Mouse (Mus musculus) midbrain, embryonic 15.5 days (tissue): ENCODE measurements at regions not wholly inside any gene's neighbourhood (a gene's known extent, or its start where the extent isn't known, plus 50 kb on each side); places are given as distances from the start of the nearest gene placed in this dataset.

Source experiments
- ATAC-seq: fragments of 200-750 bp; cut with Nextera tagmentation; replicated peaks from 2 replicates; pipeline ENCODE4 v1.8.0; 2017; ENCODE audit warnings: moderate TSS enrichment
- H3K27ac ChIP-seq: fragments of 300-500 bp; sonication (generic); 2 replicates; pipeline ENCODE4 v1.5.1; 2015; ENCODE audit warnings: mild to moderate bottlenecking, inconsistent platforms
- H3K27me3 ChIP-seq: fragments of 300-500 bp; sonication (generic); replicated peaks from 2 replicates; pipeline ENCODE4 v1.6.1; 2015; ENCODE audit warnings: inconsistent platforms
- H3K36me3 ChIP-seq: fragments of 300-500 bp; sonication (generic); replicated peaks from 2 replicates; pipeline ENCODE4 v1.6.1; 2015; ENCODE audit warnings: inconsistent platforms
- H3K4me1 ChIP-seq: fragments of 300-500 bp; sonication (generic); 2 replicates; pipeline ENCODE4 v1.6.1; 2015; ENCODE audit warnings: inconsistent platforms
- H3K4me2 ChIP-seq: fragments of 300-500 bp; sonication (generic); 2 replicates; pipeline ENCODE4 v1.6.1; 2015; ENCODE audit warnings: inconsistent platforms, mild to moderate bottlenecking, moderate library complexity
- H3K4me3 ChIP-seq: fragments of 300-500 bp; sonication (generic); 2 replicates; pipeline ENCODE4 v1.5.1; 2015; ENCODE audit warnings: mild to moderate bottlenecking, inconsistent platforms
- H3K9ac ChIP-seq: fragments of 300-500 bp; sonication (generic); 2 replicates; pipeline ENCODE4 v1.6.1; 2015; ENCODE audit warnings: mild to moderate bottlenecking, inconsistent platforms
- H3K9me3 ChIP-seq: fragments of 300-500 bp; sonication (generic); 2 replicates; pipeline ENCODE4 v1.6.1; 2016; ENCODE audit warnings: inconsistent platforms
- WGBS: fragments of 180-500 bp; shearing (Covaris S2); methylation state at CpG from one replicate; pipeline ENCODE4 v1.1.7; 2015; ENCODE audit warnings: mixed read lengths; 5-methylcytosine and 5-hydroxymethylcytosine counted together

DNA sequence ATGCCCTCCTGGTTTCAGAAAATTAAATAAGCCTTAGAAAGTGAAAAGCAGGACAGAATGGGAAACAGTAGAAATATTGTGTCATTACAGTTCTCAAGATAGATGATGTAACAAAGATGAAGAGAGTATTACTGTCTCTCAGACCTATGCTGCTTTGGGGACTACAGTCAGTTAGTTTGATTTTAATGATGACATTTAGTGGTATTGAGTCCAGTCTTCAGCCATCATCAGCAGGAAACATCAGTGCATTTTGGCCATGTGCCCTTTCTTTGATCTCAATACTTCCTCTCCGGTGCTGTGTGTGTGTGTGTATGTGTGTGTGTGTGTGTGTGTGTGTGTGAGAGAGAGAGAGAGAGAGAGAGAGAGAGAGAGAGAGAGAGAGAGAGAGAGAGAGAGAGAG is 261.0 kb upstream of the Grin3a start:
- H3K4me1 ChIP-seq: no peaks in the 10 kb centered on the region
- ATAC-seq: no peak
- H3K4me3 ChIP-seq: no peak overlapping the region
- 88% methylated on average over 1 of the region's 1 CpGs for WGBS
- H3K4me2 ChIP-seq: no peak overlapping the region
- no peaks in the 10 kb centered on the region for H3K36me3 ChIP-seq
- no peaks in the 10 kb centered on the region for H3K9me3 ChIP-seq
- H3K9ac ChIP-seq: no peak overlapping the region
- H3K27ac ChIP-seq: no peak overlapping the region
- no peaks in the 10 kb centered on the region for H3K27me3 ChIP-seq

DNA sequence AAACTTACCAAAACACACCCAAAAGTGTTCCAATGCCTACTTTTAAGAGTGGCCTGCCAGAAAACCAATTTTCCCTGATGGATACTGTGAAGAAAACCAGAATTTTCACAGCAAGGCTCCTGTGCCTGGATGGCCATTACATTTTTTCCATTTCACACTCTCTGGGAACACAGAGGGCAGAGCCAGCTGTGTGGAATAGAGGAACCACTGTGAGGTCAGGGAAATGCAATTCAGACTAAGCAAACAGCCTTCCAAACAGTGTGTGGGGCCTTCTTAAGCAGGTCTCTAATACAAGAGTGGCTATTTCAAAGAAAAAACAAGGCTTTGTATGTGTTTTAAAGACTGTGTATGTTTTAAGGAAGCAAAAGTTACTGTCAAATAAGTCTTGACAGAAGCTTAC is 242.3 kb upstream of the Grin3a start:
- Histone ChIP-seq H3K4me3 (no peak overlapping the region), H3K36me3 (no peaks in the 10 kb centered on the region)
- no peak for ATAC-seq

DNA sequence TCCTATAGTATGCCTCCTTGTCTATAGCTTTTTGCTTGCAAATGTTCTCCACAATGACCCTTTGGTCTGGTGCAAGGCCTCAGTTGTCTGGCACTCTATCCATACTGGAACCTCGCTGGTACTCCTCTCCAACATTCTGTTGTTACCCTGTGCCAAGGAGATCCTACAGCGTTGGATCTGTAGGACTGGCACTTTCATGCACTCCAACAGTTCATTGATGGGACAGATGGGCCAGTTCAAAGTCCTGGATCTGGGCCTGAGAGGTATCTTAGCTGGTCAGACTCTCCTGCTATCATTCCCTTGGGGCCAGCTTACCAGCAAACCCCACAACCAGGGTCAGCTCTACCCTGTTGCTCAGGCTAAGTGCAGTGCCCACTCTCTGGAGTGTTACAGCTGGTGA is 241.1 kb upstream of the Grin3a start:
- Histone ChIP-seq H3K4me3 (no peak overlapping the region), H3K4me1 (no peaks in the 10 kb centered on the region), H3K27me3 (no peaks in the 10 kb centered on the region), H3K27ac (no peak overlapping the region), H3K9ac (no peak overlapping the region), H3K36me3 (no peaks in the 10 kb centered on the region), H3K9me3 (no peaks in the 10 kb centered on the region), H3K4me2 (no peak overlapping the region)
- WGBS: 81% methylated on average over 2 of the region's 2 CpGs
- no peak for ATAC-seq

More for the DNA sequence above, 242.3 kb upstream of the Grin3a start:
- H3K27ac ChIP-seq: no peak overlapping the region
- no peaks in the 10 kb centered on the region for H3K9me3 ChIP-seq
- H3K9ac ChIP-seq: no peak overlapping the region
- H3K27me3 ChIP-seq: no peaks in the 10 kb centered on the region
- H3K4me1 ChIP-seq: no peaks in the 10 kb centered on the region
- no peak overlapping the region for H3K4me2 ChIP-seq

DNA sequence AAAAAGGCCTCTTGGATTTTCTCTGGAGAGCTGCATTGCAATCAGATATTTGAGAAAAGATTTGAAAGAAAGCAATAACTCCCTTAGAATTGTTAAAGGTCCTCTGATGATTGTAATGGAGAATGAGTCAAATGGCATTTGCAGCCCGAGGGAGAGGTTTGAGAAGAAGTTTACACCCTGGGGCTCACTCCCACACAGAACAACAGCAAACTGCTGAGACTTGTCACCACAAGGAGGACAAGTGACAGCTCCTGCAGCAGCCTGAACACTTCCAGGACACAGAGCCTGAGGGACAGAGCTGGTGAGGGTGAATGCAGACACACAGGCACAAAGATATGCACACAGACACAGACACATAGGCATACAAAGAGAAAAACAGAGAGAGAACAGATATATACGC is 210.0 kb upstream of the Grin3a start:
- ATAC-seq: no peak
- WGBS: 44% methylated on average over 2 of the region's 2 CpGs
- Histone ChIP-seq H3K4me1 (no peaks in the 10 kb centered on the region), H3K27me3 (no peaks in the 10 kb centered on the region), H3K9me3 (no peaks in the 10 kb centered on the region), H3K4me2 (no peak overlapping the region), H3K27ac (no peak overlapping the region), H3K36me3 (no peaks in the 10 kb centered on the region), H3K9ac (no peak overlapping the region), H3K4me3 (no peak overlapping the region)

DNA sequence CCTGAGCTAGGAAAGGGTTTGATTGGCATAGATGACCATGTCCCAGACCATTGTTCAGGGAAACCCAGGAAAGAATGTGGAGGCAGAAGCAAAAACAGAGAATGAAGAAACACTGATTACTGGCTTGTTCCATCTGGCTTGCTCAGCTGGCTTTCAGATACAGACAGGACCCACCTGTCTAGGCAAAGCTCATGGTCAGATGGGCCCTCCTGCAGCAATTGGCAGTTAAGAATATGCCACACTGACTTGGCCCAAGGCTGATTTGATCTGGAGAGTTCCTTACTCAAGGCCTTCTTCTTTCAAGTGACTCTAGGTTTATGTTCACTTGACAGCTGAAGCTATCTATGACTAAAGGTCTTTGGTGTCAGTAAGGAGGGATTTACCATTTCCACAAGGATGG is 195.9 kb upstream of the Grin3a start:
- no peak for ATAC-seq
- Histone ChIP-seq H3K9me3 (no peaks in the 10 kb centered on the region), H3K4me3 (no peak overlapping the region), H3K36me3 (no peaks in the 10 kb centered on the region), H3K9ac (no peak overlapping the region), H3K4me1 (no peaks in the 10 kb centered on the region), H3K27me3 (no peaks in the 10 kb centered on the region), H3K4me2 (no peak overlapping the region), H3K27ac (no peak overlapping the region)

DNA sequence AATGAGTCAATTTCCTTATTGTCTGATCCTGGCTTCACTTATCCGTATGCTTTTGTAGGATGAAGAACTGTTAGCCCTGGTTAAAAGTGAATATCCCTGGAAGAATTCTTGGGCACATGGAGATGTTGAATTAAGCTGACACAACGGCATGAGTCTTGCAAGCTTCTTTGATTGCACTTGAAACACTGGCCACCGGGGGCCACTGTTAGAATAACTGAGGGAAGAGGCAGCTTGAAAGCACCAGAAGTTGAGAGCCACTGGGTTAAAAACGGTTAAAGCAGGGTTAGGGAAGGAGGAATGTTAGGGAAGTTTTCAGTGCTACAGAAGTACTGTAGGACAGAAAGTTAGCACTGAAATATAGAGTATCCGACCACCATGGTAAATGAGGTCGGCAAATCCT is 190.5 kb upstream of the Grin3a start:
- Histone ChIP-seq H3K27ac (no peak overlapping the region), H3K9ac (no peak overlapping the region), H3K36me3 (no peaks in the 10 kb centered on the region), H3K4me3 (no peak overlapping the region), H3K4me2 (no peak overlapping the region), H3K27me3 (no peaks in the 10 kb centered on the region), H3K9me3 (no peaks in the 10 kb centered on the region), H3K4me1 (no peaks in the 10 kb centered on the region)
- 63% methylated on average over 6 of the region's 6 CpGs for WGBS
- ATAC-seq: no peak

DNA sequence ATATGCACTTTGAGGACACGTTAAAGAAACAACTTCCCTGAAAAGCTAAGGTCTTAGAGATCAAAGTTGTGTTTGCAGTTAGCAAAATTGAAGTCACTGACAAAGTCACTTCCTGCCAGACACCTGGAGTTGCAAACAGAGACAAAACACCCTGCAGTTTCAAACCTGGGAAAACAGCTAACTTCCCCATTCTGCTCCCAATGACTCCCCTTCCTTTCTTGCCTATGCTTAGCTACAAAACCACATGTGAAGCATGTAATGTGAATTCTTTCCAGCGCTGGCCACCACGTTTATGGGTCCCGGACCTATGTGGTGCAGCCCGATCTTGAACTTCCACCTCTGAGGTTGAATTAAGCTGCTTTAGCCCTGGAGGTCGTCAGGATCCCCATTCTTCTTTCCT is 179.8 kb upstream of the Grin3a start:
- 64% methylated on average over 6 of the region's 6 CpGs for WGBS
- ATAC-seq: no peak
- Histone ChIP-seq H3K9ac (no peak overlapping the region), H3K4me3 (no peak overlapping the region), H3K4me1 (no peaks in the 10 kb centered on the region), H3K36me3 (no peaks in the 10 kb centered on the region), H3K4me2 (no peak overlapping the region), H3K27ac (no peak overlapping the region), H3K9me3 (no peaks in the 10 kb centered on the region), H3K27me3 (no peaks in the 10 kb centered on the region)
